Mouse (Mus musculus) central nervous system, embryonic 11.5 days (tissue): ENCODE data around the gene C2cd4b. TPM values are rescaled to one million over a fixed set of nuclear protein-coding genes. Genes with fewer than 3 reads are reported as not detected.

Experiments
- polyA plus RNA-seq: library from polyadenylated mRNA; depleted of rRNA; stranded (reverse); fragments of >200 nt; gene quantifications from 2 replicates; pipeline ENCODE4 v1.2.3, GENCODE M21; 2012; rRNA removed

The C2cd4b gene
- 0.31 and 0.70 TPM in 2 replicates for polyA plus RNA-seq

GRCm38 (mm10) chr9:67759163-67759955, at the start of gene C2cd4b:
TSS of gene C2cd4b (plus strand) at chr9:67759437.

Other genes with a start within 250 kb of the C2cd4b start
- 8.6 and 13.0 TPM in 2 replicates for gene Tln2, start 199.7 kb upstream of the C2cd4b start, polyA plus RNA-seq
- gene C2cd4a, start 72.9 kb downstream of the C2cd4b start, polyA plus RNA-seq = 0.31 and 0.62 TPM in 2 replicates
- 11.7 and 12.5 TPM in 2 replicates for gene Vps13c, start 81.0 kb downstream of the C2cd4b start, polyA plus RNA-seq